Mouse (Mus musculus) regulatory T cell (primary cell): ENCODE results near the gene Preb.

Experiments used
- in situ Hi-C: fragments of 300-600 bp; cut with MboI, MseI; formaldehyde crosslinking; loops from one replicate; pipeline ENCODE4 v1.15.1; 2025; ENCODE audit warnings: high pct_unique_total_duplicates

Preb gene

GRCm38 (mm10) chr5:30922581-30923041 lies 37.5 kb downstream of the Preb start:
- in situ Hi-C loops, result no loop called here

DNA sequence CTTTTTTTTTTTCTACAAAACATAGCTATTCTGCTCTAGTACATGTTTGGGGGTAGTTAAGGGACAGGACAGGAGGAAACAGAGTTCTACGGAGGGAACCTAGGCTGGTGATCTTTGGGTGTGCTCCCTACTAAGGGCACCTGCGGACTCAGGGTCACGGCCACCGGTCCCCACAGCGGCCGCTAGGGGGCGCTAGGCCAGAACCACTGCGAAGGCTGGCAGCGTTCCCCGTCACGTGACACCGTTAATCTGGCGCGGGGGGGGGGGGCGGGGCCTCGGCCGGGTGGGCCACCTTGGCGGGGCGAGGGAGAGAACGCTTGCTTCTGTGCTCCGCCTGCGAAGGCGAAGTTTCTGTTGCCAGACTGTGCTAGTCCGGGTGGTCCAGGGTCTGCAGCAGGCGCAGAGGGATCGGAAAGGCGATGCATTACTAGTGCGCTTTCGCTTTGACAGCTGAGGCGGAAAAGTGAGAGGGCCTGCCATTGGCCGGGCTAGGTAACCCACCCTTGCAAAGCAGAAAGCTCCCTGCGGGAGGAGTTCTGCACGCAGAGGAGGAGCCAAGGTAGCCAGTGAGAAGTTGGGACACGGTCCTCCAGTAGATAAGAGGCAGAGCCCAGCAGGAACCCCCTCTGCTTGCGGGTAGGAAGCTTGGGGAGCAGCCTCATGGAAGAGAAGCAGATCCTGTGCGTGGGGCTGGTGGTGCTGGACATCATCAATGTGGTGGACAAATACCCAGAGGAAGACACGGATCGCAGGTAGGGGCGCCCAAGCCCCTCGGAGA lies 38.7 kb downstream of the Preb start, which contains the start of gene Khk:
Khk (plus strand) TSS at position 176 of the 778 bp plus-strand sequence.
- in situ Hi-C loops, result no loop called here

- in situ Hi-C loops, result no loop called here
Measured at GRCm38 (mm10) chr5:30920621-30921020, 39.5 kb downstream of the Preb start.

- in situ Hi-C loops, result loop anchor here (5.0 to 10.0 kb wide), 2 partner anchors 48 to 1455 kb away; no protein-coding TSS in a partner anchor
Measured at GRCm38 (mm10) chr5:30919831-30920614, 40.1 kb downstream of the Preb start.

DNA sequence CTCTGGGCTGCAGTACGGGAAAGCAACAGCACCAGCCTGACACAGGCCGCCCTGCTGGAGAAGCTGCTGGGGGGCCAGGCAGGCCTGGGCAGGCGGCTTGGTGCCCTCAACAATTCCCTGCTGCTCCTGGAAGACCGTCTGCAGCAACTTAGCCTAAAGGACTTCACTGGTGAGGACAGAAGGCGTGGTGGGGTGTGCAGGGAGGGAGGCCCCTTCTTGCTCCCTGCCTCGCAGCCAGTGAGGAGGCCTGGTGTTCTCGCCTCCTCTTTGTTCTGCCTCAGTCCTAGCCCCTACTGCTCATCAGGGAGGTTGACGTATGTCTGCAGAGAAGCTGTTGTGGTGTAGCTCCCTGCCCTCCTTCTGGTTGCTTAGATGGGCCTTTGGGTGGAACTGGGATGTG lies 41.5 kb downstream of the Preb start:
- in situ Hi-C loops, result loop anchor here (5.0 to 10.0 kb wide), 2 partner anchors 46 to 1456 kb away; no protein-coding TSS in a partner anchor

DNA sequence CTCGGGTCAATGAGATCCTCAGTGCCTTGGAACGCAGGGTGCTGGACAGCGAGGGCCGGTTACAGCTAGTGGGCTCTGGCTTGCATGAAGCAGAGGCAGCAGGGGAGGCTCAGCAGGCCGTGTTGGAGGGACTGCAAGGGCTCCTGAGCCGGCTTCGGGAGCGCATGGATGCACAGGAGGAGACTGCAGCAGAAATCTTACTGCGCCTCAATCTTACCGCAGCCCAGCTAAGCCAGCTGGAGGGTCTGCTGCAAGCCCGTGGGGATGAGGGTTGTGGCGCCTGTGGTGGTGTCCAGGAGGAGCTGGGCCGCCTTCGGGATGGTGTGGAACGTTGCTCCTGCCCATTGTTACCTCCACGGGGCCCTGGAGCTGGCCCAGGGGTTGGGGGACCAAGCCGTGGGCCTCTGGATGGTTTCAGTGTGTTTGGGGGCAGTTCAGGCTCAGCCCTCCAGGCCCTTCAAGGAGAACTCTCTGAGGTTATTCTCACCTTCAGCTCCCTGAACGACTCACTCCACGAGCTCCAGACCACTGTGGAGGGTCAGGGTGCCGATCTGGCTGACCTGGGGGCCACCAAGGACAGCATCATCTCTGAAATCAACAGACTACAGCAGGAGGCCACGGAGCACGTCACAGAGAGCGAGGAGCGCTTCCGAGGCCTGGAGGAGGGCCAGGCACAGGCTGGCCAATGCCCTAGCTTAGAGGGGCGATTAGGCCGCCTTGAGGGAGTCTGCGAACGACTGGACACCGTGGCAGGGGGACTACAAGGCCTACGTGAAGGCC lies 42.1 kb downstream of the Preb start:
- in situ Hi-C loops, result loop anchor here (5.0 to 10.0 kb wide), 2 partner anchors 46 to 1457 kb away; no protein-coding TSS in a partner anchor

- in situ Hi-C loops, result loop anchor here (5.0 to 10.0 kb wide), 2 partner anchors 45 to 1457 kb away; no protein-coding TSS in a partner anchor
Measured at GRCm38 (mm10) chr5:30917348-30917747, 42.8 kb downstream of the Preb start.

DNA sequence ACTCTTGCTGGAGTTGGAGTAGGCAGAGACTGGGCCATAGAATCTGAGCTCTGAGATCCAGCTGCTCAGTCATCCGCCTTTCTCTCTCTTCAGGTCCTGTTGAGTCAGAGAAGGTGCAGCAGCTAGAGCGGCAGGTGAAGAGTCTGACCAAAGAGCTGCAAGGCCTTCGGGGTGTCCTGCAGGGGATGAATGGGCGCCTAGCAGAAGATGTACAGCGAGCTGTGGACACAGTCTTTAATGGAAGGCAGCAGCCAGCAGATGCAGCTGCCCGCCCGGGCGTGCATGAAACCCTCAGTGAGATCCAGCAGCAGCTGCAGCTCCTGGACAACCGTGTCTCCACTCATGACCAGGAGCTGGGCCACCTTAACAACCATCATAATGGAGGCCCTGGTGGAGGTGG lies 43.3 kb downstream of the Preb start:
- in situ Hi-C loops, result loop anchor here (5.0 to 10.0 kb wide), 2 partner anchors 45 to 1458 kb away; no protein-coding TSS in a partner anchor

GRCm38 (mm10) chr5:30915974-30916433 lies 44.2 kb downstream of the Preb start:
- in situ Hi-C loops, result loop anchor here (5.0 to 10.0 kb wide), 2 partner anchors 44 to 1459 kb away; no protein-coding TSS in a partner anchor

GRCm38 (mm10) chr5:30915456-30915855 lies 44.7 kb downstream of the Preb start:
- in situ Hi-C loops, result loop anchor here (5.0 to 10.0 kb wide), 2 partner anchors 43 to 1459 kb away; no protein-coding TSS in a partner anchor

- in situ Hi-C loops, result loop anchor here (5.0 to 10.0 kb wide), 2 partner anchors 43 to 1460 kb away; no protein-coding TSS in a partner anchor
Measured at GRCm38 (mm10) chr5:30914849-30915248, 45.3 kb downstream of the Preb start.

DNA sequence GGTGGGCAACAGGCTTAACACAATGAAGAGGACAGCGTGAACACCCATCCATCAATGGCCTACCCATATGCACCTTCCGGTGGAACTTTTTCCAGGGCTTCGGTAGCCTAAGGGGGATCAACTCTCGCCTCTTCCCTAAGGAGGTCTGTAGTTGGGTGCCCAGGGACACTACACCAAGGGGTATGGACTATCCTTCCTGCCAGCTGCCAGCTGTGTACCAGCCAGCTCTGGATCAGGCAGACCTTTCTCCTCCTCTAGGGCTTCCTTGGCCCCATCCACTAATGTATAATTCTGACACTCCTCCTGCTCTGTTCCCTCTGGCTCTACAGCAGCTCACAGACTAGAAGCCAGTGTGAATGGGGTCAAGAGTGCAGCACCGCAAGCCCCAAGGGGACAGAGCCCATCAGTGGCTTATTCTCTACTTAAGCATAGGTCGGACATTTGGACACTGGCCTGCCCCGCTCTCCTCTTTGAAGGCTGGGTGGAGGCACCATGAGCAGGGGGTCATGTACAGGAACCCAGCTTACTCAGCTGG lies 46.0 kb downstream of the Preb start:
- in situ Hi-C loops, result loop anchor here (10.0 kb wide), 1 partner anchor 1461 kb away; no protein-coding TSS in a partner anchor

DNA sequence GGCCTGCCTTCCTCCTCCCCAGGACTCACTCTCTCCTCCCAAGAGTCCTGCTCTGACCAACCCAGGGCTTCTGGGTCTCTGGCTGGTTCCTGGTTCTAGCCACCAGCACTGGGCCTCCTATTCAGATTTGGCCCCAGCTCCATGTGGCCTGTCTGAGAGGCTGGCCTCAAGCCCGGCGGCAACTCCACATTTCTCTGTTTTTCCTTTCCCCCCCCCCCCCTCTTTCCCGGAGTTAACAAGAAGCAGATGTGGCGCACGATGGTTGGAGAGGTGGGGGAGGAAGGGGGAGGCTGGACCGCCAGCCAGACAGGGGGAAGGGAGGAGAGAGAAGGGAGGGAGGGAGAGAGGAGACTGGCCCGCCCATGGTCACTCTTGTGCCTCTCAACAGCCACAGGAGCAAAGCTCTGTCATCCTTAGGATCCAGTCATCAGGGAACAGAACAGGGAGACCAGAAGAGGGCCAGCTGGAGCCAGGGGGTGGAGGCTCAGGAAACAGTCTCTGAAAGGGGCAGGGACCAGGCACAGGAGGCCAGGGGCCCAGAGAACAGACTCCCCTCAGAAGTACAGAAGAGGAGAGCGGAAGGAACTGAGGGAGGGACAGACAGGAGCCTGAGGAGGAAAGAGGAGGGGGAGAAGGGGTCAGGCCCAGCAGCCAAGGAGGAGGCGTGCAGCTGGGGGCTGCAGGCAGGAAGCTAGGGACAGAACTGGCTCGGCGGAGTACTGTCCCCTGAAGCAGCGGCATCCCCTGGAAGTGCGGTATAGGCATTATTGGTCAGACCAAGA lies 46.9 kb downstream of the Preb start, which contains the start of gene Emilin1:
Emilin1 (plus strand) TSS at position 343 of the 782 bp plus-strand sequence.
- in situ Hi-C loops, result loop anchor here (10.0 kb wide), 1 partner anchor 1462 kb away; no protein-coding TSS in a partner anchor

GRCm38 (mm10) chr5:30912156-30912555 lies 48.0 kb downstream of the Preb start:
- in situ Hi-C loops, result loop anchor here (10.0 kb wide), 1 partner anchor 1463 kb away; no protein-coding TSS in a partner anchor

DNA sequence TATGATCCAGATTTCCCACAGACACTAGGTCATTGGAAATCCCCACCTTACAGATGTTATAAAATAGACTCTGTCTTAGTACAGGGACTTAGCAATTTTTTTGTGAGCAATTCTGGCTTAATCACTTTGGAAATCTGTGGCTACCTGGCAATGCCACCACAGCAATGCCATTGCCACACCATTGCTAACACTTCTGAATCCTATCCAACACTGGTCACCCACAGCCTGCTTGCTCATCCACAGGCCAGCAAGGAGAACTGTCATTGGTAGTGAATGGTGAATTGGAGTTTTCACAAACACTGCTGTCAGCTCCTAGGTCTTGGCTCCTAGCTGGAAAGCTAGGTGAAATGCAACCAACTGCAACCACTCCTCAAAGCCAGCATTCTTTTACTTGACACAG lies 49.7 kb downstream of the Preb start:
- in situ Hi-C loops, result loop anchor here (10.0 kb wide), 1 partner anchor 1464 kb away; no protein-coding TSS in a partner anchor

- in situ Hi-C loops, result loop anchor here (10.0 kb wide), 1 partner anchor 1465 kb away; no protein-coding TSS in a partner anchor
Measured at GRCm38 (mm10) chr5:30909863-30910262, 50.3 kb downstream of the Preb start.

GRCm38 (mm10) chr5:30909300-30909659 lies 50.9 kb downstream of the Preb start:
- in situ Hi-C loops, result no loop called here

- in situ Hi-C loops, result no loop called here
Measured at GRCm38 (mm10) chr5:30908426-30909299, 51.5 kb downstream of the Preb start.
